Mouse (Mus musculus): Measurements from ENCODE around the gene Tec.

DNA sequence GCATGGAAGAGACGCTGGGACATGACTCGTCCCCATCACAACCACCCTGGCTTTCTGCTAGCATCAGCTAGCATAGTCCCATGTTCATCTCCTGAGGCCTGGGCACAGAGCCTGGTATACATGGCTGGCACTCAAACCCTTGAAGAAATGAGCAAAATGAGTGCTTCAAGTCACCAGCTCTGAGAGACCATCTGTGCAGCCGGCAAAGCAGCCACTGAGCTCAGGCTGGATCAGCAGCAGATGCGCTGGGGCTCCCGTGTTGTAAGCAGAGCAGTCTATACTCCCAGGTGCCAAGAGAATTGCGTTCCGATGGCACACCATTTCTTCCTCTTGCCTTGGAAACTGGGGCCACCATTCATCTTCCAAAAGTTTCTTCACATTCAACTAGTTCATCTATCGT, 112.3 kb downstream of the Tec start:
- no peak for TF ChIP-seq CTCF (conservative IDR thresholded peaks at IDR 0.05 in 1 of 2, IDR thresholded peaks at IDR 0.05 in 1 of 2; ENCODE audit: low read depth in 2 of 2, low read length in 2 of 2)
- TF ChIP-seq TBP (conservative IDR thresholded peaks at IDR 0.05; ENCODE audit: low read depth, low read length): no peak
- no peak for TF ChIP-seq EP300 (IDR thresholded peaks at IDR 0.05; ENCODE audit: low read length)
- TF ChIP-seq PAX5 (IDR thresholded peaks at IDR 0.05; ENCODE audit: low read length): no peak
- TF ChIP-seq CHD1 (IDR thresholded peaks at IDR 0.05; ENCODE audit: low read depth, low read length): no peak

Measured in CH12.LX (cell line).